Mouse (Mus musculus) hindbrain, embryonic 11.5 days (tissue): Measurements from ENCODE around the gene H2al1a. TPM values are rescaled to one million over a fixed set of nuclear protein-coding genes. Genes with fewer than 3 reads are reported as not detected.
"Not testable (repeated sequence)": the region's sequence is repeated elsewhere in the genome, so short reads cannot be mapped to it uniquely, and the experiment has no call there.

Experiments used
- ATAC-seq: fragments of 200-750 bp; cut with Nextera tagmentation; 2 replicates; pipeline ENCODE4 v1.8.0; 2017; ENCODE audit warnings: mild to moderate bottlenecking, moderate TSS enrichment, moderate library complexity; ENCODE audit not compliant: low FRiP score
- DNase-seq: peaks from one replicate; pipeline ENCODE4 v3.0.0-alpha.2; 2015; ENCODE audit warnings: low spot score
- H3K27ac ChIP-seq: fragments of 300-500 bp; sonication (generic); 2 replicates; pipeline ENCODE4 v1.5.1; 2014; ENCODE audit warnings: mild to moderate bottlenecking, low read depth, low read length
- H3K27me3 ChIP-seq: fragments of 300-500 bp; sonication (generic); 2 replicates; pipeline ENCODE4 v1.6.1; 2014; ENCODE audit warnings: mild to moderate bottlenecking, low read length, moderate library complexity, mixed read lengths; ENCODE audit not compliant: control insufficient read depth, insufficient read depth
- H3K36me3 ChIP-seq: fragments of 300-500 bp; sonication (generic); 2 replicates; pipeline ENCODE4 v1.6.1; 2014; ENCODE audit warnings: mild to moderate bottlenecking, low read length, moderate library complexity, mixed read lengths; ENCODE audit not compliant: control insufficient read depth, insufficient read depth
- H3K4me1 ChIP-seq: fragments of 300-500 bp; sonication (generic); replicated peaks from 2 replicates; pipeline ENCODE4 v1.6.1; 2014; ENCODE audit warnings: low read length, mixed read lengths; ENCODE audit not compliant: control insufficient read depth, insufficient read depth
- H3K4me2 ChIP-seq: fragments of 300-500 bp; sonication (generic); replicated peaks from 2 replicates; pipeline ENCODE4 v1.6.1; 2014; ENCODE audit warnings: mild to moderate bottlenecking, low read depth, low read length
- H3K4me3 ChIP-seq: fragments of 300-500 bp; sonication (generic); 2 replicates; pipeline ENCODE4 v1.5.1; 2014; ENCODE audit warnings: low read depth, low read length
- H3K9ac ChIP-seq: fragments of 300-500 bp; sonication (generic); 2 replicates; pipeline ENCODE4 v1.6.1; 2014; ENCODE audit warnings: low read depth, low read length
- H3K9me3 ChIP-seq: fragments of 300-500 bp; sonication (generic); 2 replicates; pipeline ENCODE4 v1.6.1; 2016; ENCODE audit warnings: low read length; ENCODE audit not compliant: control insufficient read depth
- WGBS: fragments of 180-500 bp; shearing (Covaris S2); extraction: QIAGEN DNeasy Blood & Tissue Kit; methylation state at CpG from one replicate; pipeline ENCODE4 v1.1.7; 2014; 5-methylcytosine and 5-hydroxymethylcytosine counted together
- polyA plus RNA-seq: library from polyadenylated mRNA; unstranded; fragments of >200 nt; fragmentation: Nextera tagmentation; extraction: Ambion mirVana; gene quantifications from 2 replicates; pipeline ENCODE4 v1.2.1, GENCODE M21; 2014

H2al1a gene
- polyA plus RNA-seq, 1 experiment from 2014 or later: not detected

DNA sequence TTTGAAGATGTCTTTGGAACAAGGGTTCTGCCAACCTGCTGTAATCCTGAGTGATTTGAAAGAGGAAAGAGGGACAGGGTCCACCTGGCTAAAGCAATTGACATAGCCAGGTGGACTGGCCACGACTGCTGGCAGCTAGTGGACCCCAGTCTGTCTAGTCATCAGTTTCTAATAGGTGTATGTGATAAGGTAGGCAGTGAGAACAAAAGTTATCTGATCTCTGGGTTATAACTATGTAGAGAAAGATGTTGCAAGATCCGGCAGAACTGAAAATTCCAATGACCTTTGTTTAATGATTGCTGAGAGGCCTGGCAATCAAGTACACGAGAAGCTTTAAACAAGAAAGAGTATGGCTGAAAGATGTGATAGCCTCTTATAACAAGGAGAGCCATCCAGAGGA, 25.9 kb upstream of the H2al1a start:
- Histone ChIP-seq H3K27me3 (no peaks in the 10 kb centered on the region), H3K4me2 (no peak overlapping the region), H3K36me3 (no peaks in the 10 kb centered on the region), H3K9ac (no peak overlapping the region), H3K9me3 (no peaks in the 10 kb centered on the region), H3K4me1 (no peaks in the 10 kb centered on the region), H3K27ac (no peak overlapping the region), H3K4me3 (no peak overlapping the region)
- no peak for ATAC-seq
- DNase-seq: no peak
- 72% methylated on average over 3 of the region's 3 CpGs for WGBS

DNA sequence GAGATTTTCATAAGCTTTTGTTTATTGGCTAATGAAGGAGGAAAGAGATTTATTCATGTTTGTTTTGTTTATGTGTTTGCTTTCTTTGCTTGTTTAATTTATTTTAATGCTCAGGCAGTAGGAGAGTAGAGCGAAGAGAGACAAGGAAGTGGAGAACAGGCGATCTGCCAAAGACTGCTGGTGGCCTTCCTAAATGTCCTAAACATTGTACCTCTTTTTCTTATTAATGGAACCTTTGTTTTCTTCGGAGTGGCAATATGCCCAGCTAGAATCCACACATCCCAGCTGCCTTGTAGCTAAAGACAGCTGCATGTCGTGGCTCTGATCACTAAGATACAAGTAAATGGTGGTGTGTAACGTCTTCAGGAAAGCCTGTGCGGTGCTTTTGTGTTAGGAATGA, 22.0 kb upstream of the H2al1a start:
- WGBS: 81% methylated on average over 6 of the region's 6 CpGs
- no peaks in the 10 kb centered on the region for H3K4me1 ChIP-seq
- ATAC-seq: no peak
- no peak overlapping the region for H3K9ac ChIP-seq
- H3K9me3 ChIP-seq: no peaks in the 10 kb centered on the region
- no peaks in the 10 kb centered on the region for H3K36me3 ChIP-seq
- H3K27ac ChIP-seq: no peak overlapping the region
- no peak overlapping the region for H3K4me2 ChIP-seq
- H3K4me3 ChIP-seq: no peak overlapping the region
- no peaks in the 10 kb centered on the region for H3K27me3 ChIP-seq
- no peak for DNase-seq

DNA sequence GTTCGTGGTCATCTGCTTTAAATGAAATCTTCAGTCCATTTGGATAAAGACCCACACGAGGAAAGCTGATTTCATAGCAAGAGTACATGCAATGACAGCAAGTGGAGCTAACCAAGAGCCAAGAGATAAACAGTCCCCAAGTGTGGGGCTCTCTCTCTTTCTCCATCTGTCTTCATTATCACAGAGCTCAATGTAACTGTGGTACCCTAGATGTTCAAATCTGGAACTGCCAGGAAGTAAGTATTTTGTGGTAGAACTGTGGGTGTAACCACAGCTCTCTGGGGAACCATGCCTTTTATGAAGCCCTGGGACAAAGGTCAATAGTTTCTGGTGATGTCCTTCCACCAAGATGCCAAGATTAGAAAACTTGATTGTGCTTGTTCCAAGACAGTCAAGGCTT, 18.3 kb upstream of the H2al1a start:
- H3K4me1 ChIP-seq: no peaks in the 10 kb centered on the region
- DNase-seq: no peak
- WGBS: 73% methylated on average over 2 of the region's 2 CpGs
- ATAC-seq: no peak
- no peaks in the 10 kb centered on the region for H3K36me3 ChIP-seq
- no peak overlapping the region for H3K4me2 ChIP-seq
- H3K9ac ChIP-seq: no peak overlapping the region
- H3K9me3 ChIP-seq: no peaks in the 10 kb centered on the region
- H3K27me3 ChIP-seq: no peaks in the 10 kb centered on the region
- H3K27ac ChIP-seq: no peak overlapping the region
- no peak overlapping the region for H3K4me3 ChIP-seq

DNA sequence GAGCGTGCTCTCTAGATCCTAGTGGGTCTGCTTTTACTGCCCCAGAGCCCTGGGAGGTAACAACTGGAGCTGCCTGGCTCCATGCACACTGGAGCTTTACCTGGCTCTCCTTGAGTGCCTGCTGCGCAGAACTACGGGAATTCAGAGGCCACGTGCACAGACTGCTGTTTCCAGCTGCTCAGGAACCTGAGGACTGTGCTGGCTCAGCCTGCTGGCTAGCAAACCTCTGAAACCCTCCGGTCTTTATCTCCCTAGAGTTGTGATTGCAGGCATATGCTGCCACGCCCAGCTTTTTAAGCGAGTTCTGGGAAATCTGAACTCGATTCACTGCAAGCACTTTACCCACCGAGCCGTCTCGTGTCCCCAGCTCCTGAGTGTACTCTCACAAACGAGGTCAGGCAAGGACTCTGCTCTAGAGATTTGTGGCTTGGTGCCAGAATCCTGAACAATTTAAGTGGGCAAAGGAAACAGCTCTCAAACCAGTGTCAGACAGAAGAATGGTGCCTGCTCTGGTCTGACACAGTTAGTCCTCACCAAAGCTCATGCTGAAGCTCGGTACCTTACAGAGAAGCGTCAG, 10.7 kb upstream of the H2al1a start:
- Histone ChIP-seq H3K4me2 (no peak overlapping the region), H3K27me3 (no peaks in the 10 kb centered on the region; the same call in 1 of the 2 replicates), H3K4me3 (no peak overlapping the region), H3K9ac (no peak overlapping the region), H3K9me3 (no peaks in the 10 kb centered on the region), H3K4me1 (no peaks in the 10 kb centered on the region), H3K36me3 (no peaks in the 10 kb centered on the region), H3K27ac (no peak overlapping the region)
- WGBS: 85% methylated on average over 14 of the region's 14 CpGs
- no peak for ATAC-seq
- no peak for DNase-seq

- H3K27ac ChIP-seq: no peak overlapping the region
- no peaks in the 10 kb centered on the region for H3K4me1 ChIP-seq
Measured at GRCm38 (mm10) chrX:11289244-11289643, 9.8 kb upstream of the H2al1a start.

DNA sequence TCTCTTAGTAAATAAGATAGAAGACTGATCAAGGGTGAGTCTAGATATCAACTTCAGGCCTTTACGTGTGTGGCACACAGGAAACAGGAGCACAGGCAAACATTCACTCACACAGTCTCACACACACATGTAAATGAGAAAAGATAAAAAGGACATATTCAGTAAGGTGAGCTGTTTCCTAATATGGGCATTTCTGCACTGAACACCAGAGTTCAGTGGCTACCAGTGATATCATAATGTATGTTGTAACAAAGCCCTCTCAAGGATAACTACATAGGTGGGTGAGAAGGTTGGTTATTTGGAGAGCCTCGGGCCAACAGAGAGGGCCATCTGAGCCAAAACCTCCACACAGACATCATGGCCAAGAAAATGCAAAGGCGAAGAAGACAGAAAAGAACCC, 3.1 kb downstream of the H2al1a start, which contains the start of gene H2al1b:
Gene H2al1b (plus strand): TSS at position 301 of the 400 bp plus-strand sequence.
- H3K4me3 ChIP-seq, H3K9me3 ChIP-seq: not testable (repeated sequence)
- WGBS: 87% methylated on average over 1 of the region's 3 CpGs

More at GRCm38 (mm10) chrX:11289244-11289643, 9.8 kb upstream of the H2al1a start:
- no peaks in the 10 kb centered on the region; the same call in 1 of the 2 replicates for H3K27me3 ChIP-seq
- ATAC-seq (no peak), DNase-seq (no peak)
- no peaks in the 10 kb centered on the region for H3K36me3 ChIP-seq
- no peak overlapping the region for H3K9ac ChIP-seq
- WGBS: 59% methylated on average over 4 of the region's 4 CpGs
- no peak overlapping the region for H3K4me2 ChIP-seq
- H3K4me3 ChIP-seq: no peak overlapping the region
- no peaks in the 10 kb centered on the region for H3K9me3 ChIP-seq

DNA sequence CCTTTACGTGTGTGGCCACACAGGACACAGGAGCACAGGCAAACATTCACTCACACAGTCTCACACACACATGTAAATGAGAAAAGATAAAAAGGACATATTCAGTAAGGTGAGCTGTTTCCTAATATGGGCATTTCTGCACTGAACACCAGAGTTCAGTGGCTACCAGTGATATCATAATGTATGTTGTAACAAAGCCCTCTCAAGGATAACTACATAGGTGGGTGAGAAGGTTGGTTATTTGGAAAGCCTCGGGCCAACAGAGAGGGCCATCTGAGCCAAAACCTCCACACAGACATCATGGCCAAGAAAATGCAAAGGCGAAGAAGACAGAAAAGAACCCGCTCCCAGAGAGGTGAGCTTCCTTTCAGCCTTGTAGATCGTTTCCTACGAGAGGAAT, 6.3 kb downstream of the H2al1a start, which contains the start of gene H2al1c:
Gene H2al1c (plus strand): TSS at position 301 of the 400 bp plus-strand sequence.
- H3K27me3 ChIP-seq, ATAC-seq, H3K27ac ChIP-seq, DNase-seq, H3K9me3 ChIP-seq, H3K4me2 ChIP-seq, H3K4me3 ChIP-seq, H3K36me3 ChIP-seq, H3K9ac ChIP-seq, H3K4me1 ChIP-seq: not testable (repeated sequence)
- 100% methylated on average over 1 of the region's 6 CpGs for WGBS

More for the DNA sequence above, 3.1 kb downstream of the H2al1a start, which contains the start of gene H2al1b:
- not testable (repeated sequence) for H3K9ac ChIP-seq, H3K27me3 ChIP-seq, DNase-seq, H3K4me1 ChIP-seq, H3K36me3 ChIP-seq, ATAC-seq, H3K27ac ChIP-seq, H3K4me2 ChIP-seq

DNA sequence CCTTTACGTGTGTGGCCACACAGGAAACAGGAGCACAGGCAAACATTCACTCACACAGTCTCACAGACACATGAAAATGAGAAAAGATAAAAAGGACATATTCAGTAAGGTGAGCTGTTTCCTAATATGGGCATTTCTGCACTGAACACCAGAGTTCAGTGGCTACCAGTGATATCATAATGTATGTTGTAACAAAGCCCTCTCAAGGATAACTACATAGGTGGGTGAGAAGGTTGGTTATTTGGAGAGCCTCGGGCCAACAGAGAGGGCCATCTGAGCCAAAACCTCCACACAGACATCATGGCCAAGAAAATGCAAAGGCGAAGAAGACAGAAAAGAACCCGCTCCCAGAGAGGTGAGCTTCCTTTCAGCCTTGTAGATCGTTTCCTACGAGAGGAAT, 9.5 kb downstream of the H2al1a start, which contains the start of gene H2al1d:
Gene H2al1d (plus strand): TSS at position 301 of the 400 bp plus-strand sequence.
- no CpG with 5 or more reads among the region's 6 CpGs for WGBS
- not testable (repeated sequence) for ATAC-seq, H3K4me3 ChIP-seq, H3K36me3 ChIP-seq, H3K27ac ChIP-seq, H3K9me3 ChIP-seq, H3K9ac ChIP-seq, H3K27me3 ChIP-seq, DNase-seq, H3K4me1 ChIP-seq, H3K4me2 ChIP-seq

DNA sequence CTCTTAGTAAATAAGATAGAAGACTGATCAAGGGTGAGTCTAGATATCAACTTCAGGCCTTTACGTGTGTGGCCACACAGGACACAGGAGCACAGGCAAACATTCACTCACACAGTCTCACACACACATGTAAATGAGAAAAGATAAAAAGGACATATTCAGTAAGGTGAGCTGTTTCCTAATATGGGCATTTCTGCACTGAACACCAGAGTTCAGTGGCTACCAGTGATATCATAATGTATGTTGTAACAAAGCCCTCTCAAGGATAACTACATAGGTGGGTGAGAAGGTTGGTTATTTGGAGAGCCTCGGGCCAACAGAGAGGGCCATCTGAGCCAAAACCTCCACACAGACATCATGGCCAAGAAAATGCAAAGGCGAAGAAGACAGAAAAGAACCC, 12.6 kb downstream of the H2al1a start, which contains the start of gene H2al1e:
Gene H2al1e (plus strand): TSS at position 301 of the 400 bp plus-strand sequence.
- not testable (repeated sequence) for H3K4me1 ChIP-seq, DNase-seq, H3K4me3 ChIP-seq, H3K27ac ChIP-seq, H3K36me3 ChIP-seq, ATAC-seq, H3K4me2 ChIP-seq, H3K9me3 ChIP-seq, H3K9ac ChIP-seq, H3K27me3 ChIP-seq
- no CpG with 5 or more reads among the region's 3 CpGs for WGBS
